Mouse (Mus musculus) adrenal gland, postnatal 10 days (tissue): ENCODE measurements around the gene Clpsl2. TPM values are rescaled to one million over a fixed set of nuclear protein-coding genes. Genes with fewer than 3 reads are reported as not detected.
"Not testable (repeated sequence)": the region's sequence is repeated elsewhere in the genome, so short reads cannot be mapped to it uniquely, and the experiment has no call there.

Experiments
- DNase-seq: peaks from one replicate; pipeline ENCODE4 v3.0.0; 2021; ENCODE audit warnings: mixed read lengths
- total RNA-seq, 2 experiments: library from RNA; stranded (reverse); gene quantifications; 2 replicates each; pipeline ENCODE4 v1.2.3; 2021

Clpsl2 gene
- total RNA-seq, 2 experiments from 2014 or later: not detected

GRCm38 (mm10) chr17:28521071-28521726 lies 28.0 kb upstream of the Clpsl2 start:
- DNase-seq: no peak

- DNase-seq: no peak
Measured at GRCm38 (mm10) chr17:28521920-28522319, 27.3 kb upstream of the Clpsl2 start.

GRCm38 (mm10) chr17:28522623-28523354 lies 26.4 kb upstream of the Clpsl2 start:
- peak; percentile 93 for DNase-seq

DNA sequence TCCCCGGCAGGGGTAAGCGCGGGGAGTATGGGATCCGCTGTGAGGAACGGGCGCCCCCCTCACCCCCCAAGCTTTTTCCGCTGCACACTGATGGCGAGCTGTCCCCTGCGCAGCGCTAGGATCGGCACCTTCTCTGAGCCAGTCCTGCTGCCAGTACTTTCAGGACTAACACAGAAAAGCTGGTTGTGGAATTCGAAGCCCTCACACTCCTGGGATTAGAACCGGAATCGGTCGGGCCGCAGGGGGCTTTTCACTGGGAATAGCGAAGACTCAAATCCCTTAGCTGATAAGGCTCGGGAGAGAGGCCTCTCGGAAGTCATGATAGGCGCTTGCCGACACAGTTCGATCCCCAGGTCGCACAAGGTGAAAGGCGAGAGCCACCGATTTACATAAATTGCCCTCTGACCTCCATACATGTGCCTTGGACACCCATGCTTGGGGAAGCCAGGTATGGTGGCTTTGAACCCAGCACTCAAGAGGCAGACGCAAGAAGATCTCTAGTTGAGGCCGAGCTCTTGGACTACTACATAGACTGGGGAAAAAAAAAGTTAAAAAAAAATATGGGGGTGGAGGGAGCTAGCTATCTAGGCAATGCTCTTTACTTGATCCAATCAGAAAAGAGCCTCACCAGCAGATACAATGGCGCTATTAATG lies 25.7 kb upstream of the Clpsl2 start:
- no peak for DNase-seq

- no peak for DNase-seq
Measured at GRCm38 (mm10) chr17:28524009-28524695, 25.1 kb upstream of the Clpsl2 start.

GRCm38 (mm10) chr17:28524831-28525430 lies 24.3 kb upstream of the Clpsl2 start:
- DNase-seq: no peak

- peak; percentile 85 for DNase-seq
Measured at GRCm38 (mm10) chr17:28527184-28528042, 21.8 kb upstream of the Clpsl2 start.

- DNase-seq: peak; percentile 92
Measured at GRCm38 (mm10) chr17:28528043-28528351, 21.2 kb upstream of the Clpsl2 start.

GRCm38 (mm10) chr17:28529116-28529515 lies 20.1 kb upstream of the Clpsl2 start:
- DNase-seq: no peak

DNA sequence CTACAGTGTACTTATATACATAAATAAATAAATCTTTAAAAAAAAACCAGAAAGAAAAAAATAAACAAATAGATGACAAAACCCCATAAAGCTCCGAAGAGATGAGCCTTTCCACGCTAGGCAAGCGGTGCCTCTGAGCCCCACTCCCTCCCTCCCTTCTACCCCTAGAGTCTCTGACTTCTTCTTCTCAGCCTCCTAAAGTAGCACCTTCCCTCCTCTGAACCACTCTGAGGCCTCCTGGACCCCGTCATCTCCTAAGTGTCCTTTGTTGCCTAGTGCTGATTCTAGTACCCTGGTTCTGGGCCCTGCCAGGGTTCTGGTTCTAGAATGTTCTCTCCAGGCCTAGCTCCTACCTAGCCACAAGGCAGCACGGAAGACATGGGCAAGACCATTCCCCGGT lies 18.7 kb upstream of the Clpsl2 start, which contains the start of gene Armc12:
Gene Armc12 (plus strand): TSS at position 301 of the 400 bp plus-strand sequence.
- no peak for DNase-seq

GRCm38 (mm10) chr17:28531946-28532345 lies 17.3 kb upstream of the Clpsl2 start:
- DNase-seq: no peak

- DNase-seq: no peak
Measured at GRCm38 (mm10) chr17:28532557-28532956, 16.7 kb upstream of the Clpsl2 start.

- DNase-seq: no peak
Measured at GRCm38 (mm10) chr17:28533327-28533726, 15.9 kb upstream of the Clpsl2 start.

DNA sequence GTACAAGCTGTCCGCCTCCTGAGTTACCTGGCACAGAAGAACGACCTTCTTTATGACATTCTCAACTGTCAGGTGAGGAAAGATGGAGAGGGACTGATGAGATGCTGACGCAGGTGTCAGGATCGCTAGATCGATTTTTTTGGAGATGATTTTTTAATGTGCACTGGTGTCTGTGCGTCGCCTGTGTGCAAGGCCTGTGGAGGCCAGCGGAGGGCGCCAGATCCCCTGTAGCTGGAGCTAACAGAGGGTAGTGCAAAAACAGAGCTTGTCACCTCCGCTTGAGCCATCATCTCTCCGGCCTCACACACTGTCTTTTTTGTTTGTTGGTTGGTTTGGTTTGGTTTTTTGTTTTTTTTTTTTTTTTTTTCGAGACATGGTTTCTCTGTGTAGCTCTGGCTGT lies 11.3 kb upstream of the Clpsl2 start:
- DNase-seq: no peak

GRCm38 (mm10) chr17:28546925-28547324 lies 2.3 kb upstream of the Clpsl2 start:
- peak; percentile 39 for DNase-seq

DNA sequence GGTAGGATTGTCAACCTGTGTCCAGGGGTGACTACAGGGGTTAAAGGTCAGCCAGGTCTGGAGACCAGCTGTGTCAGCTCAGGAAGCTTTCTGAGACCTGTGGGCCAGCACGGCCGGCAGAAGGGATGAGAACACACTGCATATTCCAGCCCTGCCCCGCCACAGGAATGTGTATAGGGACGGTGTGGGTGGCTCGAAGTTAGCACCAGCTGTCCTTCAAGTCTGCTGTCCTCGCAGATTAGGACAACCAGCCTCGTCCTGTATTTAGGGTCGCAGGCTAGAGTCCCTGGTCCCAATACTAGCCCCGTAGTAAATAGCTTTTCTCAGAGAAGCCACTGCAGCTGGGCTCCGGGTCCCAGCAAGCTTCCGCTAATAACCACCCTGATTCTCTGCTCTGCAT lies 661 bp upstream of the Clpsl2 start:
- no peak for DNase-seq

GRCm38 (mm10) chr17:28553040-28553793 lies 4.0 kb downstream of the Clpsl2 start:
- DNase-seq: peak; percentile 82

GRCm38 (mm10) chr17:28554021-28554420 lies 4.8 kb downstream of the Clpsl2 start:
- not testable (repeated sequence) for DNase-seq

- DNase-seq: no peak
Measured at GRCm38 (mm10) chr17:28556635-28557396, 7.6 kb downstream of the Clpsl2 start.

DNA sequence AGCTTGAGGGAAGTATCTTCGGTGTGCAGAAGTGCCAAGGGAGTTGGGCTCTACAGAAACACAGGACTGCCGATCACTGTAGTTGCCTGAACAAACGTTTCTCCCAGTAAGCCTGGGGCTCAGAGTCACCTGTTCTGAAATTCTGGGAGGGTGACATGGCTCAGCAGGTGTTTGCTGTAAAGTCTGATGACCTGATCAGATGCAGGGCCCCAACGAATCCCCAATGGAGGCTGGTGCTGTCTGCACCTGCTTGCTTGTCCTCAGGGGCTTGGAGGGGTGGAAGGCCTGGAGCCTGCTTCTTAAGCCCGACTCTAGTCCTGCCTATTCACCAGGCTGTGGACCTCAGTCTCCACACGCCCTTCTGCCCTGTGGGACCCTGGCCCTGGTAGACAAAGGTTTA lies 8.6 kb downstream of the Clpsl2 start:
- DNase-seq: no peak
